Mouse (Mus musculus) urinary bladder, postnatal 4 days (tissue): ENCODE data around the gene Ifnlr1.

Experiments
- DNase-seq, 2 experiments: peaks; one replicate each; pipeline ENCODE4 v3.0.0; 2021 to 2022; ENCODE audit warnings: low spot score in 2 of 2

Ifnlr1 gene

DNA sequence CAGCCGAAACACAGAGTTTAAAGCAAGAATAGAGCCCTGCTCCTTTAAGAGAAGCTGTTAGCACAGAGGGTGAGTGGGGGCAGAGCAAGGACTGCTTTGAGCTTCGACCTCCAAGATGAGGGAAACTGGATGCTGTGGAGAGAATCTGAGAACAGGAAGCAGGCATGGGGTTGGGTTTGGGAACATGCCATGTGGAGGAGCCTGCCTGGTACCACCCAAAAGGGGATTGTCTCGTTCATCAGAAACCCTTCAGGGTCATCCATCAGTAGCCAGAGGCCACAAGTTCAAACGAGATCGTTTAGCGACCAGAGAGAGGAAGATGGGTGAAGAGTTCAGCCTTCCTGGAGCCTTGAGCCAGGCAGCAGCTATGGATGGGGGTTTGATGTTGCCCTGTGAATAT is 57.4 kb downstream of the Ifnlr1 start:
- no peak for DNase-seq

DNA sequence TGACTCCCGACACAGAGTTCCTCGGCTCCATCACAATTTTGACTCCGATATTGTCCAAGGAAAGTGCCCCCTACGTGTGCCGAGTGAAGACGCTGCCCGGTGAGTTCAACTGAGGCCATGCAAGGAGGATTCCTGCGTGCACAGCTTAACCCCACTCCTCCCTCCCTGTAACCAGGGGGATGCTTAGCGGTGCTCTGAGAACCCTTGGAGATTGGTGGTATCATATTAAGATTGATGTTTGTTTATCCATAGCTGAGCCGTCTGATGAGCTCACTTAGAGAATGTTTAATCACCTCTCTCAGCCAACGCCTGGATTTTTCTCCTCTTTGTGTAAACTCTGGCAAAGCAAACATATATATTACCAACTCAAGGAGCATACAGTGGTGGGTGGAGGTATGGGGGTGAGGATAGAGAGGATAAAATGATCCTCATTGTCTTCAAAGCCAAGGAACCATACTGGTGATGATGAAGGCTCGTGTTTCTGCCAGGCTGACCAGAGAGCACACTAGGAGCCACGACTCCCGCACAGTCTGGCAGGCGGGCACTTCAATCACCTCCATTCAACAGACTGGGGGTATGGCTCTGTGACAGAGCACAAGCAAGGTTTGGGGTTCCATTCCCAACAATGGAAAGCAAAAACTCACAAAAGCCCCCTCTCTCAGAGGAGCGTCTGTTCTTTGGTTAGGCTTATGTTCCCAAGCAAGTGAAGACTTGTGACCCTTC is 58.8 kb downstream of the Ifnlr1 start:
- DNase-seq, result no peak

DNA sequence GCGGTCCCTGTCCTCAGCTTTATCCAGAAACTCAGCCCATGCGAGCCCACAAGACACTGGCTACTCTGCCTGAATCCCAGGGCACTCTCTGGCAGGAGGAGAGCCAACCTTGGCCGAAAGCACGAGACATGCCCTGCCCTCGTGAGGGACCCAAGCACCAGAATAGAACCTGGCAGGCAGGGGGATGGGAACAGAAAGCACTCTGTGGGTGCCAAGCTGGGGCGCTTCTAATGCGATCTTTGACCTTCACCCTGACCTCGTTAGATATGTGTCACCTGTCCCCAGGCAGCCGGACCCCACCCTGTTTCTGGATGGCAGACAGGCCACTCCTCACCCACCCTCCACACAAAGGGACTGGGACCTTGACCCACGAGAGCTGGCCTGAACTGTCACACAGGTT is 59.5 kb downstream of the Ifnlr1 start:
- no peak for DNase-seq

DNA sequence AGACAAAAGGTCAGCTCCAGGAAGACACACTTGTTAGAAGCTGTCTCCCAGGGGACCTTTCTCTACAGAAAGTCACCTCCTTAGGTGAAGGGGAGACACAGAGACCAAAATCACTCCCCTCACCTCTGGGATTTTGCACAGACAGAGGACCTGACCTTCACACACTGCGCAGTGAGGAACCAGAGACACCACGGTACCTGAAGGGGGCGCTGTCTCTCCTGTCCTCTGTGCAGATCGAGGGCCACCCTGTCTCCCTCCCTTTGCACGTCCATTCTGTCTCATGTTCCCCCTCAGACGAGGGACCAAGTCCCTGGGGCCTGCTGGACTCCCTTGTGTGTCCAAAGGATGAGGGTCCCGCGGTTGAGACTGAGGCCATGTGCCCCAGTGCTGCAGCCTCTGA is 64.8 kb downstream of the Ifnlr1 start:
- DNase-seq, result no peak

GRCm38 (mm10) chr4:135752106-135752778 is 66.2 kb downstream of the Ifnlr1 start:
- no peak for DNase-seq

DNA sequence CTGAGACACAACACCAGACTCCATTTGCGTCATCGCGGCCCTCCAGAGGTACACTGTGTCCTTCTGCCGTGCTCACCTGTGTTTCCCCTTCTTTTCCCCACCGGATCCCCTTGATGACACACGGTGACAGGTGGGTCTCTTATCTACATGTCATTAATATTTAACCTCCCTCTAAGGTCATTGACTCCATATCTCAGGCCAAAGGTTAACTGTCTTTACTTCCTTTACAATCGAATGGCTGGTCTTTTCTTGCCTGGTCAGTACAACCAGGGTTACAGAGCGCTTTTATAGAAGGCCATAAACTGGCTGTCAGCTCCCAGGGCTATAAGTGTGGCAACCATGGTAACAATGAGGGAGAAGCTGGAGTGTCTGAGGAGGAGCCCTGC is 66.7 kb downstream of the Ifnlr1 start:
- no peak for DNase-seq
